Mouse (Mus musculus): ENCODE results near the gene Col16a1.

Col16a1 gene

GRCm38 (mm10) chr4:130084331-130084945 is 36.8 kb downstream of the Col16a1 start:
- no peak for DNase-seq (ENCODE audit: low spot score in 2 of 2)

- no peak for DNase-seq (ENCODE audit: low spot score in 2 of 2)
Measured at GRCm38 (mm10) chr4:130085246-130085820, 37.7 kb downstream of the Col16a1 start.

- DNase-seq (ENCODE audit: low spot score in 2 of 2): peak; percentile 63 to 90
Measured at GRCm38 (mm10) chr4:130087293-130087692, 39.7 kb downstream of the Col16a1 start.

GRCm38 (mm10) chr4:130095137-130095536 is 47.5 kb downstream of the Col16a1 start:
- DNase-seq (ENCODE audit: low spot score in 2 of 2): no peak

DNA sequence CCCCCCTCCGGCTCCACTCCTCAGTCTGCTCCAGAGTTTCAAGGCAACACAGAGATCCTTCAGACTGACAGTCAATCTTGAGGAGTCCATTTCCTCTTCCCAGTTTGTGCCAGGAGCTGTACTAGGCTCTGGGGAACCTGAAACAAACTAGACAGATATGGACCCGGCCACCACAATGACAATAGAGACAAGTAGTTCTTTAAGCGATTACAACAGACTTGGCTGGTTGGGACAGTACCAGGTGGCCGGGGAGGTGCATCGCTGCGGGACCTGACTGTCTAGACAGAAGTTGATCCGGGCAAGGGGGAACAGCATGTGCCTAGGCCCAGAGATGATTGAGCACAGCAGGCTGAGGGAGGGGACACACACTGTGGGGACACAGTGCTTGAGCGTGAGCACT is 53.5 kb downstream of the Col16a1 start:
- no peak for DNase-seq (ENCODE audit: low spot score in 2 of 2)

GRCm38 (mm10) chr4:130102111-130102651 is 54.5 kb downstream of the Col16a1 start, which contains the start of gene Pef1:
Gene Pef1 (plus strand): TSS chr4:130102558.
- DNase-seq (ENCODE audit: low spot score in 2 of 2): no peak

DNA sequence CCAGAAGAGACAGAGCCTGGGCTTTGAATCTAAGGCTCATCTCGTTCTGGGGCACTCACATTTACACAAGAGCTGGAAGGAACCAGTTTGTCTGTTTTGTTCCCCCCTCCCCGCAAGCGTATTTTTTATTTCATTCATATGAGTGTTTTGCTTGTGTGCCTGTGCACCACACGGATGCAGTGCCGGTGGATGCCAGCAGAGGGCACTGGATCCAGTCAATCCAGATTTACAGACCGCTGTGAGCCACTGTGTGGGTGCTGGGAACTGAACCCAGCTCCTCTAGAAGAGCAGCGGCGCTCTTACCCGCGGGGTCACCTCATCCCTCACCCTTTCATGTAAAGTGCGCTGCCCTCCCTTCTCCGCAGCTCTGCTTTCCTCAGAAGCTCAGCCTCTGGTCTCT is 56.0 kb downstream of the Col16a1 start:
- no peak for DNase-seq (ENCODE audit: low spot score in 2 of 2)

DNA sequence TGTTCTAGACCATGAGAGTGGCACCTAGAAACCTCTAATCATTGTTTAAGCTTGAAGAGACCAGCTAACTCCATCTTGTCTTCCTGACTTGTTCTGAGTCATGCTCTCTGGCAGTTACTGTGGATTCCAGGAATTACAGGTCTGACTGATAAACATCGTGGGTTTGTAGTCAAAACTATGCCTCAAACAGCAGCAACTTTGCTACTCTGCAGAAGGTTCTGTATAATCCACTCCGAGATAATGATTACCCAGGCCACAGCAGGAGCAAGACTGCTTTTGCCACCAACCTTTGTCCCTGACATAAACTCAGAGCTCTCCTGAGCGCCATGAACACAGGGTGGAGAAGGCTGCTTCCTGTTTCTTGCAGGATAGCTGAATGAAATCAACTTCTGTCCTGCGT is 56.9 kb downstream of the Col16a1 start:
- no peak for DNase-seq (ENCODE audit: low spot score in 2 of 2)

- no peak for DNase-seq (ENCODE audit: low spot score in 2 of 2)
Measured at GRCm38 (mm10) chr4:130107065-130107443, 59.4 kb downstream of the Col16a1 start.

GRCm38 (mm10) chr4:130107444-130108131 is 59.9 kb downstream of the Col16a1 start:
- DNase-seq (ENCODE audit: low spot score in 2 of 2): peak; percentile 98 to 100

- no peak for DNase-seq (ENCODE audit: low spot score in 2 of 2)
Measured at GRCm38 (mm10) chr4:130108929-130109328, 61.3 kb downstream of the Col16a1 start.

DNA sequence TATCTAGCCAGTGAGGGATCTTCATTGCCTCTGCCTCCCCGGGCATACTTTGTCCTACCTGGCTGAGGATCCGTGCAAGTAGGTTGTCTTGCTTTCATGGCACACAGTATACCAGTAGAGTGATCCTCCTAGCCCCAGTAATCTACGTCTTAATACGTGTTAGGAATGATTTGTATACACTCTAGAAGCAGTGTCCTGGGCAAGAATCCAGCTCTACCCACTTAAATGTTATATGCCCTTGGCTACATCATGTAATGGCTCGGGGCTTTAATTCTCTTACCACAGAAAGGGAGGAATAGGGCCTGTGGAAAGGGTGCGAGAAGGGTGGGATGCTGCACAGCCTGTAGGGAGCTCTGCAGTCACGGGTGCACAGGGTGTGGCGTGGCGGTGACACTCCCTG is 62.0 kb downstream of the Col16a1 start:
- DNase-seq (ENCODE audit: low spot score in 2 of 2): no peak

DNA sequence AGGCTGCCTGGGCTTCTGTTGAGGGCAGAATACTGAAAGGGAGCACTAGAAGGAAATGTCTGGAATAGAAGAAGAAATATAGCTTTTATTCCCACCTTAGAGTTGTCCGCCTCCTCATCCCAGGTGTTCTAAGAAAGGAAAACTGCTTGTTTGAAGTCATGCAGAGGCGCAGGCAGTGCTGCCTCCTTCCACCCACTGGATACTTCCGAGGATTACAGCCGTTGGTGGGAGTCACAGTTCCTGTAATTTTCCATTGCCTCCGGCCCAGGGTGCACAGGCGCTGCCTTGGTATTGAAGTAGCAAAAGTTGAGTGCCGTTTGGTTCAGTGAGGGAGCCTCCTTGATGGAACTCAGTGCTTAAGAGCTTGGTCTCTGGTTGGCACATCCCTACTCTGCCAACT is 62.5 kb downstream of the Col16a1 start:
- DNase-seq (ENCODE audit: low spot score in 2 of 2): no peak

GRCm38 (mm10) chr4:130112299-130112698 is 64.7 kb downstream of the Col16a1 start:
- DNase-seq (ENCODE audit: low spot score in 2 of 2): no peak

GRCm38 (mm10) chr4:130112732-130113131 is 65.1 kb downstream of the Col16a1 start:
- DNase-seq (ENCODE audit: low spot score in 2 of 2): no peak

- no peak for DNase-seq (ENCODE audit: low spot score in 2 of 2)
Measured at GRCm38 (mm10) chr4:130120752-130121151, 73.1 kb downstream of the Col16a1 start.

DNA sequence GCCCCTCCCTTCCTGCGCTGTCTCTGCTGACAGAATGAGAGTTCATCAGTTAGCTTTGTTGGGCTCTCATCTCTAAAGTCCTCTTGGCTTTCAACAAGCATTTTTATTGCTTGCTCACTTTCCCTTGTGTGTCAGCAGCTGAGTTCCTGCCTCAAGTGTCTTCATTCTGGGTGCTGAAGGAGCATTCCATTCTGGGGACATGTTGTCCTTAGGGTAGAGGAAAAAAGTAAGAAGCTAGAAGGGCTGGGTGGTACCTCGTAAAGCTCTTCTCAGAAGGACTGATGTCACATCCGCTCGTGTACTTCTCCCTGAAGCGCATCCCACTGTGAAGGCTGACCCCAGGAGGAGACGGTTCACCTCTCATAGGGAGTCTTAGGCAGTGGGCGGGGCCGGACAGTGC is 73.9 kb downstream of the Col16a1 start:
- DNase-seq (ENCODE audit: low spot score in 2 of 2): no peak

GRCm38 (mm10) chr4:130123020-130123419 is 75.4 kb downstream of the Col16a1 start:
- DNase-seq (ENCODE audit: low spot score in 2 of 2): no peak

GRCm38 (mm10) chr4:130124110-130124509 is 76.5 kb downstream of the Col16a1 start:
- DNase-seq (ENCODE audit: low spot score in 2 of 2): no peak

- DNase-seq (ENCODE audit: low spot score in 2 of 2): no peak
Measured at GRCm38 (mm10) chr4:130125164-130125563, 77.5 kb downstream of the Col16a1 start.

GRCm38 (mm10) chr4:130125935-130126334 is 78.3 kb downstream of the Col16a1 start:
- no peak for DNase-seq (ENCODE audit: low spot score in 2 of 2)

- DNase-seq (ENCODE audit: low spot score in 2 of 2): no peak
Measured at GRCm38 (mm10) chr4:130128907-130129306, 81.3 kb downstream of the Col16a1 start.

DNA sequence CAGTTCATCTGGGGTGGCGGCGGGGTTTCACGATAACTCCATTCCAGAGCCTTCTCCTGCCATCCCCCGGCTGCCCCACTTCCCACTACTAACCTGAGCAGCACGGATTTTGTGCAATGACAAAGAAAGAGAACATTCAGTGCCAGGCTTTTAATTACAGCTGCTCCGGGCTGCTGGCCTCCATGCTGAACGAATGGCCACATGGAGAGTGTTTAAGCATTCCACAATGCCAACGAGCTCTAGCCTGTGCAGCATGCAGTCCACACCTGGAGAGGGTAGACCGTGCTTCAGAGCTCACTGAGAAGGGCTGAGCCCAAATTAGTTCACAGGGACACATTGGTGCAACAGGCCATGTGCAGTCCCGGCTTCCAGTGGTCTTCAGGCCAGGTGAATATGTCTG is 82.4 kb downstream of the Col16a1 start:
- DNase-seq (ENCODE audit: low spot score in 2 of 2): no peak
